Mouse (Mus musculus) brain, embryonic 14.5 days (tissue): ENCODE results near the gene Robo4.

Experiments used
- CTCF ChIP-seq: fragments of 200-500 bp; IDR thresholded peaks from 2 replicates; pipeline ENCODE4 v1.5.1; 2012; ENCODE audit warnings: inconsistent platforms, mild to moderate bottlenecking, moderate library complexity, borderline replicate concordance; ENCODE audit not compliant: insufficient read depth, insufficient read length; ENCODE audit errors: extremely low read depth
- POLR2A ChIP-seq: fragments of 200-500 bp; IDR thresholded peaks from 2 replicates; pipeline ENCODE4 v1.6.1; 2012; ENCODE audit warnings: mild to moderate bottlenecking, inconsistent platforms, borderline replicate concordance; ENCODE audit not compliant: poor library complexity, insufficient read depth, insufficient read length, severe bottlenecking; ENCODE audit errors: extremely low read depth

- no peak for TF ChIP-seq CTCF
- TF ChIP-seq POLR2A = no peak
Observed at GRCm38 (mm10) chr9:37435616-37436015, 33.9 kb downstream of the Robo4 start.
